In genomic region chr10:83629878-83630277, GRCm38 (mm10) we compare ENCODE assay signal across 21 mouse cellular contexts.
"Had no signal": no experiment of that assay in that cellular context is flagged by ENCODE, and none has a peak within 500 bp of the region (broad histone marks: within the 10 kb centered on the region; RNA-seq: fewer than 3 reads in every experiment).

No protein-coding gene starts in this region.

- H3K27ac ChIP-seq: heart, embryonic 10.5 days; hindbrain, embryonic 10.5 days; hindbrain, embryonic 12.5 days; intestine, embryonic 15.5 days; left cerebral cortex, adult 2 months; limb, embryonic 10.5 days; limb, embryonic 12.5 days had no signal

- H3K27me3 ChIP-seq: heart, embryonic 12.5 days; hindbrain, embryonic 12.5 days; intestine, embryonic 15.5 days; limb, embryonic 12.5 days had no signal

- H3K9me3 ChIP-seq: heart, embryonic 10.5 days; heart, embryonic 12.5 days; hindbrain, embryonic 10.5 days; hindbrain, embryonic 12.5 days; intestine, embryonic 15.5 days; limb, embryonic 10.5 days; limb, embryonic 12.5 days had no signal

- ATAC-seq: hindbrain, embryonic 16.5 days; inflammation-experienced regulatory T-cells, adult 6 months; intestine, embryonic 15.5 days; intestine, postnatal 0 days had no signal

- H3K36me3 ChIP-seq: intestine, embryonic 15.5 days had no signal

- H3K4me2 ChIP-seq: heart, embryonic 12.5 days; hindbrain, embryonic 12.5 days; hindbrain, embryonic 14.5 days; intestine, embryonic 15.5 days; limb, embryonic 12.5 days; liver, embryonic 11.5 days had no signal

- H3K9ac ChIP-seq: heart, embryonic 12.5 days; hindbrain, embryonic 12.5 days; hindbrain, embryonic 14.5 days; intestine, embryonic 15.5 days; limb, embryonic 12.5 days had no signal

- DNase-seq: gastrocnemius, postnatal 36 days; heart, postnatal 10 days; heart, postnatal 4 days; kidney, adult 2 months; kidney, adult 9 months; kidney, postnatal 10 days; kidney, postnatal 25 days; liver had no signal

- H3K4me3 ChIP-seq: heart, embryonic 10.5 days; heart, embryonic 12.5 days; hindbrain, embryonic 10.5 days; hindbrain, embryonic 12.5 days; intestine, embryonic 15.5 days; left cerebral cortex, adult 2 months; limb, embryonic 10.5 days; limb, embryonic 12.5 days had no signal
